Mouse (Mus musculus): Measurements from ENCODE around the gene Hnrnpdl. TPM values are rescaled to one million over a fixed set of nuclear protein-coding genes. Genes with fewer than 3 reads are reported as not detected.

The Hnrnpdl gene
- polyA plus RNA-seq, 1 experiment = 41.0 TPM

DNA sequence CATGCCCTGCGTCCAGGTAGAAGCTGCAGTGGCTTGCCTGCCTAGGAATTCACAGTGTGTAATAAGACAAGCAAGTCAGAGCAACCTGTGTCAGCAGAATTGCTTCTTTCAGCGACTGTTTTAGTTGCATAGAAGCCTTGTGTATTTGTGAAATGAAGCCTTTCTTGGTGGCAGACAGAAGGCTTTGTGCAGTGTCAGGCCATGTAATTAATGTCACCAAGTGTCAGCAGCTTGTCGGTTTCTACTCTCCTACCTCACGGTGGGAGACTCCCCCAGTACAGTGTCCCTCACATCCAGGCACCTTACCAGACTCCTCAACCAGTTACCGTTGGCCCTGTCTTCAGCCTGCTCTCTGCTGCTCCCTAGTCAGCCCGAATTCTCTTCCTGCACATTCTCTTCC lies 19.9 kb upstream of the Hnrnpdl start:
- no peak for TF ChIP-seq POLR2A (IDR thresholded peaks at IDR 0.05; ENCODE audit: low read depth, low read length)
- TF ChIP-seq CTCF (IDR thresholded peaks at IDR 0.05; ENCODE audit: extremely low read depth, insufficient read length, insufficient replicate concordance, low read depth, low read length) = no peak
- no peaks in the 10 kb centered on the region for H3K27me3 ChIP-seq (ENCODE audit: control insufficient read depth, insufficient read depth, low read length)
- peaks cover 12% of the 10 kb centered on the region for H3K4me1 ChIP-seq (ENCODE audit: control insufficient read depth, insufficient read depth, insufficient read length, low read length)
- no peak overlapping the region for H3K4me3 ChIP-seq (ENCODE audit: low read depth, low read length)
- no peak overlapping the region for H3K27ac ChIP-seq (ENCODE audit: insufficient read depth, low read depth, low read length)
- peaks cover 40% of the 10 kb centered on the region for H3K36me3 ChIP-seq (ENCODE audit: control insufficient read depth, insufficient read depth, low read length)
- 83% methylated on average over 6 of the region's 6 CpGs for WGBS

DNA sequence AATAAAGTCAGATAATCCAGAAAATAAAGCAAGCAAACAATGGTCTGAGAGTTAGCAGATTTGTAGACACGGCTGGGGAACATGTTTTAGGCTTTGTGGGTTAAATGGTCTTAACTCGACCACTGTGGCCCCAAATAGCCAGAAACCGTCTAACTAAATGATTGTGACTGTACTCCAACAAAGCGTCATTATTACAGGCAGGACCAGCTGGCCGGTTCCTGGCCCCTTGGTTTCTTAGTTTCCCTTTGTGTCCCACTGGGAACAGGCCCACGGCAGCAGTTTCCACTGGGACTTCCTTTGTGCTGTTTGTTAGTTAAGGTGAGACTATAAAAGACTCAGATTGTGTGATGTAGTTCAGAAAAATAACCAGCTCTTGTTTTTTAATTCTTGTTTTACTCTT lies 19.3 kb upstream of the Hnrnpdl start:
- Histone ChIP-seq H3K27ac (ENCODE audit: insufficient read depth, low read depth, low read length) (no peak overlapping the region), H3K4me1 (ENCODE audit: control insufficient read depth, insufficient read depth, insufficient read length, low read length) (peaks cover 13% of the 10 kb centered on the region), H3K27me3 (ENCODE audit: control insufficient read depth, insufficient read depth, low read length) (no peaks in the 10 kb centered on the region), H3K4me3 (ENCODE audit: low read depth, low read length) (no peak overlapping the region), H3K36me3 (ENCODE audit: control insufficient read depth, insufficient read depth, low read length) (peaks cover 34% of the 10 kb centered on the region)
- 81% methylated on average over 6 of the region's 6 CpGs for WGBS
- no peak for TF ChIP-seq CTCF (IDR thresholded peaks at IDR 0.05; ENCODE audit: extremely low read depth, insufficient read length, insufficient replicate concordance, low read depth, low read length)

DNA sequence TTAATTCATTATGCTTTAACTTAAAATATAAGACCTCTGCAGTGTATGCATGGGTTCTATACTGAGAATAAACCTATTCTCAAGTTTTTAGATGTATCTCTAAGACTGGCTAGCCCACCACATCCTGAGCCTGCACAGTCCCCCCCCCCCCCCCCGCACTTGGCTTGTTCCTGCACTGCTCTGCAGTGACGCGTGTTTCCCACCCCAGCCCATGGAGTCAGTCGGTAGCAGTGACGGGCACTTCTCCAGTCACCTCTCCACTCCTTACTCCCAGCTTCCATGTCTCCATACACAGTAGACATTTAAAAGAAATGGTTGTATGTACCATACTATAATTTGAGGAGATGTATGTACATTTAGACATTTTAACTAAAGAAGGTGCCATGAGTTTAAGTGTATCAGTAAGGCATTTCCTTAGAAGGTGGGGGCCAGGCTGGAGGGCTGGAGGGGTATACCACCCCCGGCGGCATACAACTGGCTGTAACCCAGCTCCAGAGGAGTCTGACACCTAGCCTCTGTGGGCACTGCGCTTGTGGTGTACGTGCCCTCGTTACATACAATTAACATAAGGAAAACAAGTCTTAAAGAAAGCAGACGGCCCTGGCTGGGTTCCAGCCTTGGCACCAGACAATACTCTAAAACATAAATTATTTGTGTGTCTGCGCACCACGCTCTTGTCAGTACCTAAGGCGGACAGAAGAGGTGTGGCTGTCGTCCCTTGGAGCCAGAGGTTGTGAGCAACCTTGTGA lies 18.2 kb upstream of the Hnrnpdl start:
- Histone ChIP-seq H3K4me3 (ENCODE audit: low read depth, low read length) (no peak overlapping the region), H3K27me3 (ENCODE audit: control insufficient read depth, insufficient read depth, low read length) (no peaks in the 10 kb centered on the region), H3K27ac (ENCODE audit: insufficient read depth, low read depth, low read length) (no peak overlapping the region), H3K4me1 (ENCODE audit: control insufficient read depth, insufficient read depth, insufficient read length, low read length) (peaks cover 13% of the 10 kb centered on the region), H3K36me3 (ENCODE audit: control insufficient read depth, insufficient read depth, low read length) (peaks cover 30% of the 10 kb centered on the region)
- no peak for TF ChIP-seq POLR2A (IDR thresholded peaks at IDR 0.05; ENCODE audit: low read depth, low read length)
- no peak for TF ChIP-seq CTCF (IDR thresholded peaks at IDR 0.05; ENCODE audit: extremely low read depth, insufficient read length, insufficient replicate concordance, low read depth, low read length)
- WGBS = 76% methylated on average over 15 of the region's 15 CpGs

DNA sequence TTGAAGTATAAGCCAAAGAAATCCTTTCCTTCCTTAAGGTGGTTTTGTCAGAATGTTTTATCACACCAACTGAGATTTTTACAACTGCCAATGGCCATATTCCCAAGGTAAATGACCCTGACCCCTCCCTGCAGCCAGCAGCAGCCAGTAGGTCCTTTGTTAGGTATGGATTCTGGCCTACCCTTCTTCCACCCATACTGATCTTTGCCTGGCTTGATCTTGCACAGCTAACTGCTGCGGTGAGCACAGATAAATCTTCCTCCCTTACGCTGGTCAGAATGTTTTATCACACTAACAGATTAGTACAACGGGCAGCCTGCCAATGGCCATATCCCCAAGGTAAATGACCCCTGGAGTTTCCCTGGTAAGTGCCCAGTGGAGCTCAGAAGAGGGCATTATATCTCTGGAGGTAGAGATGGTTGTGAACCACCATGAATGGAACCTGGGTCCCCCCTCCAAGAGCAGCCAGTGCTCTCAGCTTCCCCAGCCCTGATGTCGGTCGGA lies 16.5 kb upstream of the Hnrnpdl start:
- peaks cover 13% of the 10 kb centered on the region for H3K4me1 ChIP-seq (ENCODE audit: control insufficient read depth, insufficient read depth, insufficient read length, low read length)
- no peak overlapping the region for H3K4me3 ChIP-seq (ENCODE audit: low read depth, low read length)
- H3K36me3 ChIP-seq (ENCODE audit: control insufficient read depth, insufficient read depth, low read length) = peaks cover 18% of the 10 kb centered on the region
- peak overlapping the region; percentile 65; the same call in 1 of the 2 replicates for H3K27ac ChIP-seq (ENCODE audit: insufficient read depth, low read depth, low read length)
- no peak for TF ChIP-seq CTCF (IDR thresholded peaks at IDR 0.05; ENCODE audit: extremely low read depth, insufficient read length, insufficient replicate concordance, low read depth, low read length)
- no peak for TF ChIP-seq POLR2A (IDR thresholded peaks at IDR 0.05; ENCODE audit: low read depth, low read length)
- no peaks in the 10 kb centered on the region for H3K27me3 ChIP-seq (ENCODE audit: control insufficient read depth, insufficient read depth, low read length)
- WGBS = 50% methylated on average over 5 of the region's 5 CpGs

DNA sequence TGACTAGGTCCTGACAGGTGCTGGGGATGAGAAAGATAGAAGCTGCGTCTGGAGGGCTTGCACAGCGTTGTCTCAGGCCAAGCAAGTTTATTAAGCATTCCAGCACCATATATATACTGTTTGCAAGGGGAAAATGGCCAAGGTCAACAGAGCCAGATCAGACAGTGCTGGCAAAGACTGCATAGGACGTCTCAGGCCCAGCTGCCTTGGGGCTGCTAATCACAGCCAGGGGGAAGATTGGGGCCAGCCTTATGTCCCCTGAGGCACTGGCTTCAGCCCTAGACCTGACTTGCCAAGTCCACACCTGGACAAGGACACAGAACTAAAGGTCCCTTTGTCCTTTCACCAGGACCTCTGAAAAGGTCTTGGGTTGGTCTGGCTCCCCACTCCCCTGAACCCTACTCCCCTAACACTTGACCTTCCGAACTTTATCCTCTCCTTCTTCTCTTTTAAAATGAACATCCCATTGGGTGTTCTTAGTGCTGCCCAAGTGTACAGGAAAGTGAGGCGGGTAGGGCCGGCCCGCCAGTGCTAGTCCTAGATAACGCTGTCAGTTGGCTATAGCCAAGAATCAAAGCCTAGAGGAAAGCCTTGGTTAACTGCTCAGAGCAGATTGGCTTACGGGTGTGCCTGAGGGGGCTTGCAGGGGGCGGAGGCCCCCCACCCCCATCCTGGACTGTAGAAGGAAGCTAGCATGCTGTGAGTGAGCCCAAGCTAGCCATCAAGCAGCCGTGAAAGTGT lies 15.5 kb upstream of the Hnrnpdl start:
- TF ChIP-seq CTCF (IDR thresholded peaks at IDR 0.05; ENCODE audit: extremely low read depth, insufficient read length, insufficient replicate concordance, low read depth, low read length) (no peak), POLR2A (IDR thresholded peaks at IDR 0.05; ENCODE audit: low read depth, low read length) (no peak)
- H3K27ac ChIP-seq (ENCODE audit: insufficient read depth, low read depth, low read length) = peak overlapping the region; percentile 65
- WGBS = 69% methylated on average over 11 of the region's 11 CpGs
- no peak overlapping the region for H3K4me3 ChIP-seq (ENCODE audit: low read depth, low read length)
- peaks cover 12% of the 10 kb centered on the region for H3K36me3 ChIP-seq (ENCODE audit: control insufficient read depth, insufficient read depth, low read length)
- no peaks in the 10 kb centered on the region for H3K27me3 ChIP-seq (ENCODE audit: control insufficient read depth, insufficient read depth, low read length)
- H3K4me1 ChIP-seq (ENCODE audit: control insufficient read depth, insufficient read depth, insufficient read length, low read length) = peaks cover 13% of the 10 kb centered on the region

DNA sequence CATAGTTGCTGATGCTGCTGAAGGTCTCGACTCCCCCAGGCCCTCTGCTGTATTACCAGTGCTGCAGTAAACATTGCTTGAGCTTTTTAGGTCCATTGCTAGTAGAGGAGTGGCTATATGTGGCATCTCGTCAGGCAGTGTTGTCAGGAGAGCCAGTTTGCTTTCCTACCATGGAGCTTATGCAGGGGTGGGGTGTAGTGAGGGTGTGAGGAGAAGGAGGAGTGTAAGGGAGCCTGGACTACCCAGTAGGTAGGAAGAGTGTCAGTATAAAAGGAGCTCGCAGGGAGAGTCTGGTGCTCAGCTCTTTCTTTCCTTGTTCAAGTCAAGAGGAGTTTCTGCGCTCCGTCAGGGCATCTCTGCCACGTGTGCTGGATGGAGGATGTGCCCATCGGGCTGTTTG lies 13.3 kb upstream of the Hnrnpdl start:
- 93% methylated on average over 7 of the region's 7 CpGs for WGBS
- H3K27me3 ChIP-seq (ENCODE audit: control insufficient read depth, insufficient read depth, low read length) = no peaks in the 10 kb centered on the region
- H3K27ac ChIP-seq (ENCODE audit: insufficient read depth, low read depth, low read length) = no peak overlapping the region
- TF ChIP-seq POLR2A (IDR thresholded peaks at IDR 0.05; ENCODE audit: low read depth, low read length) = no peak
- TF ChIP-seq CTCF (IDR thresholded peaks at IDR 0.05; ENCODE audit: extremely low read depth, insufficient read length, insufficient replicate concordance, low read depth, low read length) = no peak
- H3K4me3 ChIP-seq (ENCODE audit: low read depth, low read length) = no peak overlapping the region
- H3K4me1 ChIP-seq (ENCODE audit: control insufficient read depth, insufficient read depth, insufficient read length, low read length) = peaks cover 19% of the 10 kb centered on the region
- peaks cover 3% of the 10 kb centered on the region; the same call in 1 of the 2 replicates for H3K36me3 ChIP-seq (ENCODE audit: control insufficient read depth, insufficient read depth, low read length)

DNA sequence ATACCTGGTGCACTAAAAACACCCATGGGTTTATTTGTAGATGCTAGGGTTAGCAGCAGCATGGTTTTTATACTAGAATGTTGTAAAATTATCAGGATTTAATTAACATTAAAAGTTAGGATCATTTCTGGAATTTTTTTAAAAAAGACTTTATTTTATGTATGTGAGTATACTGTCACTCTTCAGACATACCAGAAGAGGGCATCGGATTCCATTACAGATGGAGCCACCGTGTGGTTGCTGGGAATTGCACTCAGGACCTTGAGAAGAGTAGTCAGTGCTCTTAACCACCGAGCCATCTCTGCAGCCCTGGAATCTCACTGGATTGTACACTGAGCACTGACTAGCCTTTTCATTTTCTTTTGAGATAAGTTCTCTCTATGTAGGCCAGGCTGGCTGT lies 10.4 kb upstream of the Hnrnpdl start:
- Histone ChIP-seq H3K4me1 (ENCODE audit: control insufficient read depth, insufficient read depth, insufficient read length, low read length) (peaks cover 19% of the 10 kb centered on the region), H3K27me3 (ENCODE audit: control insufficient read depth, insufficient read depth, low read length) (no peaks in the 10 kb centered on the region), H3K4me3 (ENCODE audit: low read depth, low read length) (no peak overlapping the region), H3K27ac (ENCODE audit: insufficient read depth, low read depth, low read length) (no peak overlapping the region), H3K36me3 (ENCODE audit: control insufficient read depth, insufficient read depth, low read length) (peaks cover 3% of the 10 kb centered on the region; the same call in 1 of the 2 replicates)
- TF ChIP-seq CTCF (IDR thresholded peaks at IDR 0.05; ENCODE audit: extremely low read depth, insufficient read length, insufficient replicate concordance, low read depth, low read length) (no peak), POLR2A (IDR thresholded peaks at IDR 0.05; ENCODE audit: low read depth, low read length) (no peak)
- 86% methylated on average over 3 of the region's 3 CpGs for WGBS

All from small intestine, adult 2 months (tissue).